Mouse (Mus musculus) lung, embryonic 15.5 days (tissue): ENCODE measurements at regions not wholly inside any gene's neighbourhood (a gene's known extent, or its start where the extent isn't known, plus 50 kb on each side); places are given as distances from the start of the nearest gene placed in this dataset.
A peak's percentile ranks its signal among the peaks of the same experiment; 100 is the strongest.

Experiments
- ATAC-seq: fragments of 200-750 bp; cut with Nextera tagmentation; 2 replicates; pipeline ENCODE4 v1.8.0; 2017; ENCODE audit warnings: moderate number of reproducible peaks, borderline replicate concordance; ENCODE audit not compliant: low FRiP score, low TSS enrichment; ENCODE audit errors: extremely low read depth
- H3K27ac ChIP-seq: fragments of 300-500 bp; sonication (generic); 2 replicates; pipeline ENCODE4 v1.5.1; 2015; ENCODE audit warnings: moderate library complexity, mild to moderate bottlenecking, inconsistent platforms
- H3K27me3 ChIP-seq: fragments of 300-500 bp; sonication (generic); 2 replicates; pipeline ENCODE4 v1.6.1; 2015; ENCODE audit warnings: inconsistent platforms
- H3K36me3 ChIP-seq: fragments of 300-500 bp; sonication (generic); 2 replicates; pipeline ENCODE4 v1.6.1; 2015; ENCODE audit warnings: inconsistent platforms
- H3K4me1 ChIP-seq: fragments of 300-500 bp; sonication (generic); 2 replicates; pipeline ENCODE4 v1.6.1; 2015; ENCODE audit warnings: inconsistent platforms
- H3K4me2 ChIP-seq: fragments of 300-500 bp; sonication (generic); 2 replicates; pipeline ENCODE4 v1.6.1; 2015; ENCODE audit warnings: inconsistent platforms, mild to moderate bottlenecking, moderate library complexity
- H3K4me3 ChIP-seq: fragments of 300-500 bp; sonication (generic); 2 replicates; pipeline ENCODE4 v1.5.1; 2015; ENCODE audit warnings: mild to moderate bottlenecking, inconsistent platforms
- H3K9ac ChIP-seq: fragments of 300-500 bp; sonication (generic); 2 replicates; pipeline ENCODE4 v1.6.1; 2015; ENCODE audit warnings: inconsistent platforms
- H3K9me3 ChIP-seq: fragments of 300-500 bp; sonication (generic); 2 replicates; pipeline ENCODE4 v1.6.1; 2016; ENCODE audit warnings: inconsistent platforms
- WGBS: fragments of 180-500 bp; shearing (Covaris S2); methylation state at CpG from one replicate; pipeline ENCODE4 v1.1.7; 2015; 5-methylcytosine and 5-hydroxymethylcytosine counted together

DNA sequence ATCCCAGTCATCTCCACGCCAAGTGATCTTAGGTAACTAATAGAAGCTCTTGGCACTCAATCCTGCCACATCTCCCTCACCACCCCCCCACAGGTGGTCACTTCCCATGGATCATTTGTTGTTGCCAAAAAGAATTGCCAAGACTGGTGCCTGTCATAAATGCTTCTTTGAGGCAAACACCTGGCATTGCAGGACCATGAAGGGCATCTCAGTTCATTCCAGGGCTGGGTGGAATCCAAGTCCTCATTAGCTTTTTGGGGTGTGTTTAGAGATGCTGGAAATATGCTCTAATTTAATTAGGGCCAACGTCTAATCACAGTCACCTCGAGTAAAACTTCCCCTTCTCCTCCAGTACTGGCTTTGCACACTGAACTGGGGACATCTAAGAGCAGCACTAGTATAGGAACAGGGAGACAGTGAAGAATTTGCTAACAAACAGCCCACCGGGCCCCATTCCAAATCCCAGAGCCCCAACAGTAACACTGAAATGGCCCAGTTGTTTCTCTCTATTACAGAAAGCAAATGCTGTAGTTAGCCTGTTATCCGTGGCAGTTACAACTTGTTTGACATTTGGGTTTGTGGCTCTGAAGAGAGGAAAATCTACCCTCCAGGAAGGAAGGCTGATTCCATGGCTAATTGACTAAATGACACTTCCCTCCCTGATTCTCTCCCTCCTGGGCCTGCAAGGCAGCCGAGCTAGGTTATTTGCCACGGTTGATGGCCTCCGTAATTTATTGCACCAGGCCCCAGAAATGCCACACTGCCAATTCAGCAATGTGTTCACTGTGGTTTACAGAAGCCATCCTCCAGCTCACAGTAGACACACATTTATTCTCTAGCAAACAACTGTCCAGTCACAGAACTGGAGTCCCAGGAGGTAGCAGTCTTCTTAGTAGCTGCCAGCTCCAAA lies 164.2 kb upstream of the Bdnf start:
- Histone ChIP-seq H3K27me3 (no peaks in the 10 kb centered on the region), H3K4me3 (no peak overlapping the region), H3K36me3 (no peaks in the 10 kb centered on the region), H3K27ac (no peak overlapping the region), H3K9me3 (no peaks in the 10 kb centered on the region), H3K4me2 (no peak overlapping the region), H3K9ac (no peak overlapping the region), H3K4me1 (no peaks in the 10 kb centered on the region; the same call in 1 of the 2 replicates)
- ATAC-seq = peak; percentile 59; the same call in 1 of the 2 replicates
- 50% methylated on average over 8 of the region's 8 CpGs for WGBS

DNA sequence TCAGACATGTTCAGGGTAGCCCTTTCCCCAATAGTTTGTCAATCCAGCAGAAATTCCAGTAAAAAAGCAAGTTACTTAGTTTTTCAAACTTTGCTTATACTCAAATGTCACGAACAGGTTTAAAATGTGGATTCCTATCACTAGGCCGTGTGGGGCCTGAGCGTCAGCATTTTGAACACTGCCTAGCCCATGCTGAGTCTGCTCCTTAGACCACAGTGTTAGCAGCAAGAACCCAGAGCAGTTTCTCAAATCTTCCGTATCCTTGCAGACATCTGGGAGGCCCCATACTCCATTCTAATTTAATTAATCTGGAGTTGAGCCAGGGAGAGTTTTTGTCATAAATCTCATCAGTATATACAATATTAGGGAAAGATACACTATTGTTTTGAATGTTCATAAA lies 163.4 kb upstream of the Bdnf start:
- no peaks in the 10 kb centered on the region; the same call in 1 of the 2 replicates for H3K4me1 ChIP-seq
- H3K4me3 ChIP-seq = no peak overlapping the region
- H3K9ac ChIP-seq = no peak overlapping the region
- no peaks in the 10 kb centered on the region for H3K27me3 ChIP-seq
- H3K4me2 ChIP-seq = no peak overlapping the region
- H3K27ac ChIP-seq = no peak overlapping the region
- no peaks in the 10 kb centered on the region for H3K36me3 ChIP-seq
- no peak for ATAC-seq
- no peaks in the 10 kb centered on the region for H3K9me3 ChIP-seq
- 50% methylated on average over 4 of the region's 4 CpGs for WGBS

GRCm38 (mm10) chr2:109519261-109519660 lies 155.2 kb upstream of the Bdnf start:
- no peak overlapping the region for H3K9ac ChIP-seq
- H3K4me3 ChIP-seq = no peak overlapping the region
- no peak for ATAC-seq
- H3K36me3 ChIP-seq = no peaks in the 10 kb centered on the region
- H3K9me3 ChIP-seq = no peaks in the 10 kb centered on the region
- no peak overlapping the region for H3K4me2 ChIP-seq
- 59% methylated on average over 4 of the region's 4 CpGs for WGBS
- H3K4me1 ChIP-seq = no peaks in the 10 kb centered on the region
- H3K27me3 ChIP-seq = no peaks in the 10 kb centered on the region
- H3K27ac ChIP-seq = no peak overlapping the region

- no peaks in the 10 kb centered on the region for H3K9me3 ChIP-seq
- H3K4me3 ChIP-seq = no peak overlapping the region
- 70% methylated on average over 3 of the region's 3 CpGs for WGBS
- ATAC-seq = no peak
- no peak overlapping the region for H3K27ac ChIP-seq
- no peaks in the 10 kb centered on the region for H3K27me3 ChIP-seq
- H3K36me3 ChIP-seq = no peaks in the 10 kb centered on the region
- H3K4me1 ChIP-seq = no peaks in the 10 kb centered on the region
- H3K9ac ChIP-seq = no peak overlapping the region
- H3K4me2 ChIP-seq = no peak overlapping the region
Observed at GRCm38 (mm10) chr2:109520471-109520870, 154.0 kb upstream of the Bdnf start.

GRCm38 (mm10) chr2:109539519-109539918 lies 135.0 kb upstream of the Bdnf start:
- no peak overlapping the region for H3K4me3 ChIP-seq
- no peaks in the 10 kb centered on the region for H3K9me3 ChIP-seq
- no peak overlapping the region for H3K9ac ChIP-seq
- H3K4me2 ChIP-seq = no peak overlapping the region
- H3K27me3 ChIP-seq = no peaks in the 10 kb centered on the region
- no peaks in the 10 kb centered on the region for H3K4me1 ChIP-seq
- no peak for ATAC-seq
- WGBS = 71% methylated on average over 1 of the region's 1 CpGs
- no peak overlapping the region for H3K27ac ChIP-seq
- no peaks in the 10 kb centered on the region for H3K36me3 ChIP-seq

GRCm38 (mm10) chr2:109546486-109547115 lies 127.9 kb upstream of the Bdnf start:
- H3K4me3 ChIP-seq = no peak overlapping the region
- H3K36me3 ChIP-seq = no peaks in the 10 kb centered on the region
- H3K9me3 ChIP-seq = no peaks in the 10 kb centered on the region
- H3K27me3 ChIP-seq = no peaks in the 10 kb centered on the region
- ATAC-seq = no peak
- H3K27ac ChIP-seq = no peak overlapping the region
- WGBS = 80% methylated on average over 7 of the region's 7 CpGs
- no peak overlapping the region for H3K4me2 ChIP-seq
- no peaks in the 10 kb centered on the region for H3K4me1 ChIP-seq
- H3K9ac ChIP-seq = no peak overlapping the region

GRCm38 (mm10) chr2:109554644-109555043 lies 119.9 kb upstream of the Bdnf start:
- H3K9ac ChIP-seq = no peak overlapping the region
- no peak overlapping the region for H3K4me2 ChIP-seq
- H3K4me3 ChIP-seq = no peak overlapping the region
- H3K36me3 ChIP-seq = no peaks in the 10 kb centered on the region
- 54% methylated on average over 6 of the region's 6 CpGs for WGBS
- peak; percentile 46; the same call in 1 of the 2 replicates for ATAC-seq
- H3K27ac ChIP-seq = no peak overlapping the region
- H3K4me1 ChIP-seq = no peaks in the 10 kb centered on the region
- no peaks in the 10 kb centered on the region for H3K27me3 ChIP-seq
- H3K9me3 ChIP-seq = no peaks in the 10 kb centered on the region

DNA sequence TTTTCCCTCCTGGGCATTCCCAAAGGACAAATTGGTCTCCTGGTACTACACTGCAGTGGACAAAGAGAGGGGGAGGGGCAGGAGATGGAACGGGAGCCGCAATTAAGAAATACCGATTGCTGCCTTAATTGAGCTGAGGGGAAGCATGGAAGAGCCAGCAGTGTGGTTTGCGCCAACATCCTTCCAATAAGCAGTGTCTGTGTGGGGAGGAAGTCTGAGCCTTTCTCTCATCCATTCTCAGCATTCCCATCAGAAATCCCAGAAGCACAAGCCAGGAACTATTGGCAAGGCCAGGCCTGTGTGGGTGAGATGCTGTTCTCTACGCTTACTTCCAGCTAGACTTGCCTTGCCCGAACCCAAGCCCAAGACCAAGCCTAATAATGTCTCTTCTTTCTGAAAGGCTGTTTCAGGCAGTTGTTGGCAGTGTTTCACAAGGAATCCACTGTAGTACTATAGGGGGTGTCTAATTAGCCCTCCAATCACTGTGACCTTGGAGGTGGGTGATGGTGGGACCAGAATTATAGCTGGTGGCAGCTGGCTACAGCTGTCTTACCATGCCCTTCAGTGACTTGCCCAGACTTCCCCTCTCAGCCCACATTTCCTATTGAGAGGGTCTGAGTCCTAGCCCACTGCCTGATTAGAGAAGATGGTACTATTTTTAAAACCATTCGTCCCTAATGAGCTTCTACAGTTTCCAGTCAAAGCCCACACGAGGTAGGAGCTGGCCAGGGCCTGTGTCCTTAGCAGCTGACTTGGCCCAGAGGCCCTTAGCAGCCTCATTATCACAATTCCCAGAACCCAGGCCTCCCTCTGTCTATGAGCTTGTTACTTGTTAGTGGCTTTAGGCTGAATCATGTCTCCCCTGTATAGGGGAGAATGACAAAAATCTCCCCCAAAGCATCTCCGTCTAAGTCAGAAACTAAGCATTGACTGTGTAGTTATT lies 115.1 kb upstream of the Bdnf start:
- Histone ChIP-seq H3K27ac (no peak overlapping the region), H3K4me1 (no peaks in the 10 kb centered on the region), H3K4me3 (no peak overlapping the region), H3K27me3 (no peaks in the 10 kb centered on the region), H3K9me3 (no peaks in the 10 kb centered on the region), H3K4me2 (no peak overlapping the region), H3K9ac (no peak overlapping the region), H3K36me3 (no peaks in the 10 kb centered on the region)
- ATAC-seq = no peak
- WGBS = 79% methylated on average over 9 of the region's 9 CpGs

DNA sequence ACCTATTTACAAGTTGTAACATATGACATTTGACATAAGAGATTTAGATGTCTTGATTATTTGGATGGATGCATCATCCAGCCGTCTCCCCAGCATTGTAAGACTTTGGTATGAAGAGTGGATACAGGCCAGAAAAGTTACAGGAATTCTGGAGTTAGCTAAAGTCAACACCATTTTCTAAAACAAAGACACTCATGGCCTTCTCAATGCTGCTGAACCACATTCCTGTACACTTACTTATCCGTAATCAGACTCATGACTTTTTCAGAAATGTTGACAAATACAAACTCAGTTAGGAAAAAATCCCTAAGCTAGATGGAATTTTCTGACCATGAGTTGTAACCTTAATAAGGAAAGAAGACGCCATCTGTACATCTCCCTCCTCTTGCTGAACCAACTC lies 111.5 kb upstream of the Bdnf start:
- Histone ChIP-seq H3K4me3 (no peak overlapping the region), H3K27ac (no peak overlapping the region), H3K4me2 (no peak overlapping the region), H3K9me3 (no peaks in the 10 kb centered on the region), H3K27me3 (no peaks in the 10 kb centered on the region), H3K36me3 (no peaks in the 10 kb centered on the region), H3K4me1 (no peaks in the 10 kb centered on the region), H3K9ac (no peak overlapping the region)
- 61% methylated on average over 3 of the region's 3 CpGs for WGBS
- no peak for ATAC-seq

DNA sequence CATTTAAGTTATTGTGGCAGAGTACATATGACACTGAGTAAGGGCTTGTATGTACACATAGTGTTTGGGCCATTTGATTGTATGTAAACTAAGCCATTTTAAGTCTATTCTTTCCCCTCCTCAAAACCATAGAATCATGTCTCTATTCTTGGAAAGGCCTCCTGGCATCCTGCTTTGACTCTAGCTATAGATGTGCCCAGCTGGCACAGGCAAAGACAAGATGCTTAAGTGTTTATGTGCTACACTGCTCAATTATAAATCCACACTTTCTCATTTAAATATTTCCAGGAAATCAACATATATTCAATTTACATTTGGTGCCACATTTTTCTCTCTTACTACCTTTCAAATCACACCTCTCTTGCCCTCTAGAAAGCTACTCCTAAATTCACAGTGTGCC lies 97.6 kb upstream of the Bdnf start:
- no peak overlapping the region for H3K4me3 ChIP-seq
- H3K9ac ChIP-seq = no peak overlapping the region
- H3K36me3 ChIP-seq = no peaks in the 10 kb centered on the region
- H3K4me2 ChIP-seq = no peak overlapping the region
- peaks cover 6% of the 10 kb centered on the region for H3K4me1 ChIP-seq
- H3K27ac ChIP-seq = no peak overlapping the region
- no peak for ATAC-seq
- no peaks in the 10 kb centered on the region for H3K9me3 ChIP-seq
- H3K27me3 ChIP-seq = no peaks in the 10 kb centered on the region

- H3K9me3 ChIP-seq = no peaks in the 10 kb centered on the region
- H3K4me1 ChIP-seq = peaks cover 6% of the 10 kb centered on the region
- H3K9ac ChIP-seq = no peak overlapping the region
- WGBS = 9% methylated on average over 6 of the region's 6 CpGs
- H3K27ac ChIP-seq = no peak overlapping the region
- no peak overlapping the region for H3K4me3 ChIP-seq
- H3K27me3 ChIP-seq = no peaks in the 10 kb centered on the region
- no peak overlapping the region for H3K4me2 ChIP-seq
- no peaks in the 10 kb centered on the region for H3K36me3 ChIP-seq
- ATAC-seq = no peak; the same call in 1 of the 2 replicates
Observed at GRCm38 (mm10) chr2:109578870-109579310, 95.6 kb upstream of the Bdnf start.
